Mouse (Mus musculus): ENCODE data around the gene BC048671.

The BC048671 gene

GRCm38 (mm10) chr6:90319475-90320191, 18.6 kb downstream of the BC048671 start:
- TF ChIP-seq NANOG (IDR thresholded peaks at IDR 0.05; ENCODE audit: borderline replicate concordance, low read length) (no peak), POU5F1 (IDR thresholded peaks at IDR 0.05; ENCODE audit: borderline replicate concordance, low read length) (no peak), CTCF (conservative IDR thresholded peaks at IDR 0.05; ENCODE audit: low read length) (no peak)
- peaks cover 34% of the 10 kb centered on the region for H3K9me3 ChIP-seq (ENCODE audit: low read length)
- H3K36me3 ChIP-seq (ENCODE audit: insufficient read depth, low read length): no peaks in the 10 kb centered on the region
- peaks cover 15% of the 10 kb centered on the region for H3K27me3 ChIP-seq (ENCODE audit: insufficient read depth, low read length)
- H3K4me3 ChIP-seq (replicated peaks; ENCODE audit: low read length): no peak overlapping the region
- peaks cover 9% of the 10 kb centered on the region; the same call in 1 of the 2 replicates for H3K4me1 ChIP-seq (replicated peaks; ENCODE audit: low read depth, low read length)

DNA sequence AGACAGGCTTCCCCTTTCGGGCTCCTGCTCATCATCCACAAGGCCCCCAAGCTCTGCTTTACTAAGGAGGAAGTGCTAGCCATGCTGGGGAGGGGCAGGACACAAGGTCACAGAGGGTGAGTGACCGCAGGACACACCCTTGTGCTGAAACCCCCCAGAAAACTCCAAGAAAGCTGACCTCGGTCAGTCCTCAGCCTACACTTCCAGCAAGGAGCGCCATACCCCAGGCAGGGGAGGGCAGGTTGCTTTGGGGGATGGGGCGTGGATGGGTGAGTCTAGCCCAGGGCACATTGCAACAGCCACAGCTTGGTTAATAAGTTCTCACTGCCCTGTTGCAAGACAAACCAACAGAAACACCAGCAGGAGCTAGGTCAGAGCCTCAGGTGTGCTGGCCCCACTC, 19.4 kb downstream of the BC048671 start:
- Histone ChIP-seq H3K4me3 (replicated peaks; ENCODE audit: low read length) (no peak overlapping the region), H3K9me3 (ENCODE audit: low read length) (peaks cover 32% of the 10 kb centered on the region), H3K27me3 (ENCODE audit: insufficient read depth, low read length) (peaks cover 23% of the 10 kb centered on the region), H3K36me3 (ENCODE audit: insufficient read depth, low read length) (no peaks in the 10 kb centered on the region), H3K4me1 (replicated peaks; ENCODE audit: low read depth, low read length) (peaks cover 17% of the 10 kb centered on the region)
- no peak for TF ChIP-seq CTCF (conservative IDR thresholded peaks at IDR 0.05; ENCODE audit: low read length)
- no peak for TF ChIP-seq NANOG (IDR thresholded peaks at IDR 0.05; ENCODE audit: borderline replicate concordance, low read length)
- no peak for TF ChIP-seq POU5F1 (IDR thresholded peaks at IDR 0.05; ENCODE audit: borderline replicate concordance, low read length)

- peaks cover 36% of the 10 kb centered on the region for H3K27me3 ChIP-seq (ENCODE audit: insufficient read depth, low read length)
- H3K4me3 ChIP-seq (replicated peaks; ENCODE audit: low read length): no peak overlapping the region
- H3K9me3 ChIP-seq (ENCODE audit: low read length): peaks cover 18% of the 10 kb centered on the region
- H3K4me1 ChIP-seq (replicated peaks; ENCODE audit: low read depth, low read length): peaks cover 20% of the 10 kb centered on the region
- TF ChIP-seq CTCF (conservative IDR thresholded peaks at IDR 0.05; ENCODE audit: low read length): no peak
- no peak for TF ChIP-seq POU5F1 (IDR thresholded peaks at IDR 0.05; ENCODE audit: borderline replicate concordance, low read length)
- TF ChIP-seq NANOG (IDR thresholded peaks at IDR 0.05; ENCODE audit: borderline replicate concordance, low read length): no peak
- no peaks in the 10 kb centered on the region for H3K36me3 ChIP-seq (ENCODE audit: insufficient read depth, low read length)
These were observed 20.8 kb downstream of the BC048671 start for GRCm38 (mm10) chr6:90321811-90322210.

DNA sequence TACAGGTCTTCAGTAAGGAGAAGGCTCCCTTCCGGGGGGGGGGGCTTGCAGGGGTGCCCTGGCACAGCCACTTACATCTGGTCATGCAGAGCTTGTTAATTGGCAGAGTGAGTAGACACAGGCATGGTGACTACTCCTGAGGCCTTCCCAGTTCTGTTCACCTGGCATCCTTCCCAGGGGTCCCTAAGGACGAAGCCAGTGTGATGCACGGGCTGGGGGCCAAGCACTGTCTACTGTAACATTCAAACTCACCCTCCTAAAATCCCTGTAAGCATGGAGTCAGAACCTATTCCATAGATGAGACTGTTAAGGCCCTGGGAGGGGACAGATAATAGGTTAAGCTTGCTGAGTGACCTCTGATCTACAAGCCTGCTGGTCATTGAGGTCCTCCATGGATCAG, 23.0 kb downstream of the BC048671 start:
- no peak for TF ChIP-seq POU5F1 (IDR thresholded peaks at IDR 0.05; ENCODE audit: borderline replicate concordance, low read length)
- TF ChIP-seq CTCF (conservative IDR thresholded peaks at IDR 0.05; ENCODE audit: low read length): no peak
- TF ChIP-seq NANOG (IDR thresholded peaks at IDR 0.05; ENCODE audit: borderline replicate concordance, low read length): no peak
- H3K9me3 ChIP-seq (ENCODE audit: low read length): no peaks in the 10 kb centered on the region
- H3K36me3 ChIP-seq (ENCODE audit: insufficient read depth, low read length): no peaks in the 10 kb centered on the region
- H3K4me1 ChIP-seq (replicated peaks; ENCODE audit: low read depth, low read length): peaks cover 20% of the 10 kb centered on the region
- H3K4me3 ChIP-seq (replicated peaks; ENCODE audit: low read length): no peak overlapping the region
- peaks cover 41% of the 10 kb centered on the region for H3K27me3 ChIP-seq (ENCODE audit: insufficient read depth, low read length)

DNA sequence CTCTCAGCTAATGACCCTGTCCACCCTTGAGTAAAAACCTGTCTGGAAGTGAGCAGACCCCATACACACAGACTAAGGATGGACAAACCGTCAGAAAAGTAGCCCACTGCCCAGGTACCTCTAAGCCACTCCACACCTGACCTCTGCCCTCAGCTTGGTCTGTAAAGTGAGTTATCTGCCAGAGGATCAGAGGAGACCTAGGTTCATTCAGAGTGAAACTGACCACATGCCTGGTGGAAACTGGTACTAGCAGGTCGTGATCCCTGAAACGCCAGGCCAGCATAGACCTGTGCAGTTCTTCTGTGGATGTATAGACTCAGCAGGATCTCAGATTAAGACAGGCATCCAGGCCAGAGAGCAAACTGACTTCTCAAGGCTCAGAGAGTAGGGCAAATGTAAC, 23.4 kb downstream of the BC048671 start:
- Histone ChIP-seq H3K27me3 (ENCODE audit: insufficient read depth, low read length) (peaks cover 41% of the 10 kb centered on the region), H3K4me3 (replicated peaks; ENCODE audit: low read length) (peak overlapping the region; percentile 69), H3K36me3 (ENCODE audit: insufficient read depth, low read length) (no peaks in the 10 kb centered on the region), H3K4me1 (replicated peaks; ENCODE audit: low read depth, low read length) (peaks cover 20% of the 10 kb centered on the region), H3K9me3 (ENCODE audit: low read length) (no peaks in the 10 kb centered on the region)
- no peak for TF ChIP-seq NANOG (IDR thresholded peaks at IDR 0.05; ENCODE audit: borderline replicate concordance, low read length)
- no peak for TF ChIP-seq POU5F1 (IDR thresholded peaks at IDR 0.05; ENCODE audit: borderline replicate concordance, low read length)
- TF ChIP-seq CTCF (conservative IDR thresholded peaks at IDR 0.05; ENCODE audit: low read length): no peak

GRCm38 (mm10) chr6:90324991-90325390, 24.0 kb downstream of the BC048671 start, which contains the start of gene Chst13:
Gene Chst13 (minus strand): TSS chr6:90325185.
- Histone ChIP-seq H3K9me3 (ENCODE audit: low read length) (no peaks in the 10 kb centered on the region), H3K4me3 (replicated peaks; ENCODE audit: low read length) (peak within 1 kb of the TSS; percentile 69), H3K36me3 (ENCODE audit: insufficient read depth, low read length) (no peaks in the 10 kb centered on the region), H3K27me3 (ENCODE audit: insufficient read depth, low read length) (peaks cover 44% of the 10 kb centered on the region), H3K4me1 (replicated peaks; ENCODE audit: low read depth, low read length) (peaks cover 20% of the 10 kb centered on the region)
- TF ChIP-seq NANOG (IDR thresholded peaks at IDR 0.05; ENCODE audit: borderline replicate concordance, low read length) (no peak), POU5F1 (IDR thresholded peaks at IDR 0.05; ENCODE audit: borderline replicate concordance, low read length) (no peak), CTCF (conservative IDR thresholded peaks at IDR 0.05; ENCODE audit: low read length) (no peak)

- H3K4me3 ChIP-seq (replicated peaks; ENCODE audit: low read length): no peak overlapping the region
- peaks cover 45% of the 10 kb centered on the region for H3K27me3 ChIP-seq (ENCODE audit: insufficient read depth, low read length)
- H3K4me1 ChIP-seq (replicated peaks; ENCODE audit: low read depth, low read length): peaks cover 13% of the 10 kb centered on the region
- H3K9me3 ChIP-seq (ENCODE audit: low read length): 0 out of 2 replicates have a peak, but pooled peaks cover 4% of the 10 kb centered on the region
- no peaks in the 10 kb centered on the region for H3K36me3 ChIP-seq (ENCODE audit: insufficient read depth, low read length)
- TF ChIP-seq NANOG (IDR thresholded peaks at IDR 0.05; ENCODE audit: borderline replicate concordance, low read length) (no peak), POU5F1 (IDR thresholded peaks at IDR 0.05; ENCODE audit: borderline replicate concordance, low read length) (no peak), CTCF (conservative IDR thresholded peaks at IDR 0.05; ENCODE audit: low read length) (peak; percentile 55)
These were observed 26.7 kb downstream of the BC048671 start for GRCm38 (mm10) chr6:90327670-90328069.

DNA sequence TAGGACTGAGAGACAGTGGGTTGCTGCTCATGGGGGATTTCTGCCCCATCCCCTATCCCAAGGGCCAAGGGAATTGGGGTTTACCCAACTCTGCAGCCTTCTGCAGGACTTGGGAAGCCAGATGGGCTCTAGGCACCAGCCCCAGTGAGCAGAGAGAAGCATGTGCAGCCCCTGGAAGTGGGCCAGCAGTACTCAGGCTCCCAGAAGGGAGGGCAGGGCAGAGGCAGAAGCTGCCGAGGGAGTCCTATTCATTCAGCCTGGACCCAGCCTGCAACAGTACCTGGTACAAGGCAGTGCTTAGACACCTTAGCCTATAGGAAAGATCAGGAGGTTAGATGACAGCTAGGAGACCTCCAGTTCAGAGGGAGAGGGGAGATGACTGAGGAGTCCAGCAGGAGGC, 28.9 kb downstream of the BC048671 start:
- Histone ChIP-seq H3K27me3 (ENCODE audit: insufficient read depth, low read length) (peaks cover 27% of the 10 kb centered on the region), H3K4me3 (replicated peaks; ENCODE audit: low read length) (no peak overlapping the region), H3K36me3 (ENCODE audit: insufficient read depth, low read length) (no peaks in the 10 kb centered on the region), H3K9me3 (ENCODE audit: low read length) (peaks cover 17% of the 10 kb centered on the region), H3K4me1 (replicated peaks; ENCODE audit: low read depth, low read length) (peaks cover 8% of the 10 kb centered on the region)
- TF ChIP-seq CTCF (conservative IDR thresholded peaks at IDR 0.05; ENCODE audit: low read length) (no peak), POU5F1 (IDR thresholded peaks at IDR 0.05; ENCODE audit: borderline replicate concordance, low read length) (no peak), NANOG (IDR thresholded peaks at IDR 0.05; ENCODE audit: borderline replicate concordance, low read length) (no peak)
